Mouse (Mus musculus) CH12.LX (cell line): ENCODE data around the gene Kctd8. TPM values are rescaled to one million over a fixed set of nuclear protein-coding genes. Genes with fewer than 3 reads are reported as not detected.

Source experiments
- DNase-seq: peaks from one replicate; pipeline ENCODE4 v3.0.0-alpha.2; 2013; ENCODE audit errors: extremely low read depth
- H3K27ac ChIP-seq: 2 replicates; pipeline ENCODE4 v1.5.1; 2012; ENCODE audit warnings: low read depth, mild to moderate bottlenecking, control low read depth, moderate library complexity; ENCODE audit not compliant: insufficient read depth
- H3K27me3 ChIP-seq: replicated peaks from 2 replicates; pipeline ENCODE3; 2012; ENCODE audit warnings: inconsistent platforms
- H3K36me3 ChIP-seq, 2 experiments: replicated peaks in 1 of 2; 2 replicates each; pipeline versions ENCODE3 to v1.6.1; 2012; ENCODE audit warnings: inconsistent platforms in 1 of 2, low read length in 1 of 2, mild to moderate bottlenecking in 1 of 2, mixed read lengths in 1 of 2, moderate library complexity in 1 of 2; ENCODE audit not compliant: control insufficient read depth in 1 of 2, insufficient read depth in 1 of 2
- H3K4me1 ChIP-seq, 2 experiments: 2 replicates each; pipeline ENCODE4 v1.6.1; 2012; ENCODE audit warnings: inconsistent platforms in 1 of 2, moderate library complexity in 1 of 2; ENCODE audit not compliant: insufficient read depth in 2 of 2, control insufficient read depth in 1 of 2
- H3K4me2 ChIP-seq: 2 replicates; pipeline ENCODE4 v1.6.1; 2012; ENCODE audit warnings: low read depth, mild to moderate bottlenecking, control low read depth; ENCODE audit not compliant: poor library complexity, insufficient read depth, severe bottlenecking
- H3K4me3 ChIP-seq, 3 experiments: fragments of 150-350 bp in 1 of 3; sonication (generic) in 1 of 3; replicated peaks in 1 of 3; 2 replicates each; pipeline versions ENCODE3 to v1.5.1; 2011 to 2012; ENCODE audit warnings: low read depth in 2 of 3, low read length in 2 of 3, mild to moderate bottlenecking in 2 of 3, moderate library complexity in 2 of 3, control low read depth in 1 of 3, improper control_type of control experiment in 1 of 3, inconsistent platforms in 1 of 3, mixed read lengths in 1 of 3; ENCODE audit not compliant: poor library complexity in 1 of 3
- H3K79me2 ChIP-seq: replicated peaks from 2 replicates; pipeline ENCODE4 v1.6.1; 2012; ENCODE audit warnings: mild to moderate bottlenecking, moderate library complexity; ENCODE audit not compliant: control insufficient read depth, poor library complexity, insufficient read depth, severe bottlenecking; ENCODE audit errors: extremely low read depth
- H3K9ac ChIP-seq: 2 replicates; pipeline ENCODE4 v1.6.1; 2012; ENCODE audit warnings: low read depth, mild to moderate bottlenecking, control low read depth, moderate library complexity; ENCODE audit not compliant: insufficient read depth
- H3K9me3 ChIP-seq: replicated peaks from 2 replicates; pipeline ENCODE3; 2012; ENCODE audit warnings: low read length, inconsistent platforms, mixed read lengths
- CHD1 ChIP-seq: IDR thresholded peaks from 2 replicates; pipeline ENCODE4 v1.6.1; 2012; ENCODE audit warnings: low read depth, low read length, improper control_type of control experiment, inconsistent platforms
- ELF1 ChIP-seq: IDR thresholded peaks from 2 replicates; pipeline ENCODE4 v1.6.1; 2014; ENCODE audit warnings: low read depth, mild to moderate bottlenecking, inconsistent platforms, low read length, improper control_type of control experiment
- EP300 ChIP-seq: IDR thresholded peaks from 2 replicates; pipeline ENCODE4 v1.6.1; 2011; ENCODE audit warnings: low read length, improper control_type of control experiment
- GABPA ChIP-seq: IDR thresholded peaks from 2 replicates; pipeline ENCODE4 v1.6.1; 2012; ENCODE audit warnings: low read depth, low read length, improper control_type of control experiment, inconsistent platforms; ENCODE audit not compliant: insufficient replicate concordance
- HCFC1 ChIP-seq: IDR thresholded peaks from 2 replicates; pipeline ENCODE4 v1.6.1; 2012; ENCODE audit warnings: low read depth, mild to moderate bottlenecking, inconsistent platforms, low read length, improper control_type of control experiment
- IRF4 ChIP-seq: IDR thresholded peaks from 2 replicates; pipeline ENCODE4 v1.6.1; 2014; ENCODE audit warnings: low read depth, mild to moderate bottlenecking, inconsistent platforms, low read length, improper control_type of control experiment
- JUND ChIP-seq: conservative IDR thresholded peaks from 2 replicates; pipeline ENCODE4 v1.6.1; 2011; ENCODE audit warnings: low read depth, low read length, improper control_type of control experiment
- MYC ChIP-seq: IDR thresholded peaks from 2 replicates; pipeline ENCODE4 v1.6.1; 2011; ENCODE audit warnings: low read depth, mild to moderate bottlenecking, improper control_type of control experiment, low read length
- NELFE ChIP-seq: IDR thresholded peaks from 2 replicates; pipeline ENCODE4 v1.6.1; 2011; ENCODE audit warnings: low read depth, low read length, improper control_type of control experiment
- POLR2AphosphoS2 ChIP-seq: IDR thresholded peaks from 2 replicates; pipeline ENCODE4 v1.6.1; 2011; ENCODE audit warnings: low read depth, low read length, improper control_type of control experiment
- TBP ChIP-seq: conservative IDR thresholded peaks from 2 replicates; pipeline ENCODE4 v1.6.1; 2011; ENCODE audit warnings: low read depth, low read length, improper control_type of control experiment
- UBTF ChIP-seq: IDR thresholded peaks from 2 replicates; pipeline ENCODE4 v1.6.1; 2012; ENCODE audit warnings: low read depth, mild to moderate bottlenecking, inconsistent platforms, low read length, improper control_type of control experiment, moderate library complexity
- ZKSCAN1 ChIP-seq: IDR thresholded peaks from 2 replicates; pipeline ENCODE4 v1.6.1; 2012; ENCODE audit warnings: low read depth, inconsistent platforms, low read length, improper control_type of control experiment, borderline replicate concordance
- ZNF384 ChIP-seq: IDR thresholded peaks from 2 replicates; pipeline ENCODE4 v1.6.1; 2012; ENCODE audit warnings: low read depth, low read length, improper control_type of control experiment, inconsistent platforms
- dilution Hi-C: fragments of 300-500 bp; cut with MboI; formaldehyde crosslinking; loops from 2 replicates; pipeline ENCODE4 v1.14.3; 2020; ENCODE audit warnings: low sequenced_read_pairs; ENCODE audit not compliant: extremely low pct_unique_long_range_greater_than_20kb, extremely low pct_ligation_motif_present
- in situ Hi-C: fragments of 300-500 bp; cut with MboI; formaldehyde crosslinking; loops from 3 replicates; pipeline ENCODE4 v1.14.3; 2019; ENCODE audit warnings: low sequenced_read_pairs, low pct_ligation_motif_present, low pct_unique_long_range_greater_than_20kb, mixed read lengths
- polyA plus RNA-seq: library from polyadenylated mRNA; unstranded; fragments of >175 nt; gene quantifications from 2 replicates; pipeline ENCODE4 v1.2.1, GENCODE M21; 2012; ENCODE audit warnings: low read depth; ENCODE audit not compliant: insufficient read length
- total RNA-seq, 2 experiments: library from RNA; depleted of rRNA; stranded (reverse); fragments of 300-350 nt in 1 of 2; fragments of >200 nt in 1 of 2; gene quantifications; 2 replicates each; pipeline ENCODE4 v1.2.3; 2012 to 2014

Gene Kctd8
- total and polyA plus RNA-seq, 3 experiments: not detected

DNA sequence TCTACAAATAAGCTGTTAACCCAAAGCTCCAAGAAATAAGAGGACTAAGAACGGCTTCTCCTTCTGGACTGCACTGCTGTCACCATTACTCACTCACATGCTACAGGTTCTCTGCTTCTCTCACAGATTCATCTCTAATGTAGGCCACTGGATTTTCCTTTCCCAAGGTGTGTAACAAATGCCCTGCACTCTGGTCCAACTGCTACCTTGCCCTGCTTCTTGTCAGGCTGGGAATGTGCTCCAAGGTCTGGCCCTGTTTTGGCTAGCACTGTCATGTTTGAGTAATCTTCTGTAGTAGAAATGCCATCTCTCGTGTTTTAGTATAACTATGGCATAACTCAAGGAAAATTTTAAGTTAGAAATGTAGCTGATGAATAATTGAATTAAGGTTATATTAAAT lies 195.7 kb downstream of the Kctd8 start:
- H3K4me2 ChIP-seq: no peak overlapping the region
- H3K27me3 ChIP-seq: no peaks in the 10 kb centered on the region
- in situ Hi-C loops: no loop called here
- no peak overlapping the region for H3K9ac ChIP-seq
- H3K9me3 ChIP-seq: no peaks in the 10 kb centered on the region
- no peak for TF ChIP-seq HCFC1
- TF ChIP-seq EP300: no peak
- no peak for TF ChIP-seq TBP
- no peak for TF ChIP-seq GABPA
- no peak for TF ChIP-seq UBTF
- TF ChIP-seq ZKSCAN1: no peak
- TF ChIP-seq ELF1: no peak
- no peak for TF ChIP-seq CHD1
- no peak for TF ChIP-seq POLR2AphosphoS2
- no peak for TF ChIP-seq ZNF384
- TF ChIP-seq NELFE: no peak
- TF ChIP-seq IRF4: no peak
- TF ChIP-seq, all 38 proteins: peak for 0
- no peaks in the 10 kb centered on the region for H3K36me3 ChIP-seq
- DNase-seq: no peak
- no peak overlapping the region for H3K27ac ChIP-seq
- dilution Hi-C loops: no loop called here
- H3K4me1 ChIP-seq: no peaks in the 10 kb centered on the region
- H3K79me2 ChIP-seq: no peaks in the 10 kb centered on the region
- H3K4me3 ChIP-seq: no peak overlapping the region

GRCm38 (mm10) chr5:69141082-69141481 lies 200.4 kb downstream of the Kctd8 start:
- no peaks in the 10 kb centered on the region for H3K79me2 ChIP-seq
- dilution Hi-C loops: no loop called here
- H3K9me3 ChIP-seq: no peaks in the 10 kb centered on the region
- no peak overlapping the region for H3K4me3 ChIP-seq
- H3K36me3 ChIP-seq: no peaks in the 10 kb centered on the region
- no peaks in the 10 kb centered on the region for H3K27me3 ChIP-seq
- no peak for TF ChIP-seq JUND
- no peak overlapping the region for H3K4me2 ChIP-seq
- H3K9ac ChIP-seq: no peak overlapping the region
- H3K4me1 ChIP-seq: no peaks in the 10 kb centered on the region
- in situ Hi-C loops: no loop called here
- no peak for DNase-seq
- H3K27ac ChIP-seq: no peak overlapping the region

DNA sequence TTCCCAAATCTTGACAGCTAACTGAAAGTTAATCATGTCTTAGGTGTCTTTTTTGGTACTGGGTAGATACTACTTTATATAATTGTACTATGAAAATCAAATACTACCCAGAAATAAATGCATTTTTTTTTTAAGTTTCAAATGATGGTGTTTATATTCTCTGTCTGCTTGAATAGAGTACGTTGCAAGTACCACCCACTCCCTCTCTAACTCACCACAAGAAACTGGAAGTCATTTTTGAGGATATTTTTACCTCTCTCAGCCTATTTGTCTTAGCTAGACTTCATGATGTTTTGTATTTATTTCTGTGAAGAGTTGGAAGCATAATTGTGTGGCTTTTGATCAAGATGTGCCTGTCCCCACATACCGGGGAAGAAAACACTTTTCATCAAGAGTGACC lies 232.8 kb downstream of the Kctd8 start:
- no peaks in the 10 kb centered on the region for H3K9me3 ChIP-seq
- no peak overlapping the region for H3K27ac ChIP-seq
- H3K79me2 ChIP-seq: no peaks in the 10 kb centered on the region
- no peaks in the 10 kb centered on the region for H3K36me3 ChIP-seq
- H3K4me3 ChIP-seq: no peak overlapping the region
- no peak overlapping the region for H3K9ac ChIP-seq
- H3K4me2 ChIP-seq: no peak overlapping the region
- no peaks in the 10 kb centered on the region for H3K27me3 ChIP-seq
- in situ Hi-C loops (no loop called here), dilution Hi-C loops (no loop called here)
- DNase-seq: no peak
- TF ChIP-seq ELF1 (no peak), UBTF (no peak), MYC (no peak), ZNF384 (no peak)
- peaks cover 0 to 26% of the 10 kb centered on the region in 2 experiments; a peak in 2 of 4 replicates for H3K4me1 ChIP-seq
